Mouse (Mus musculus): ENCODE data around the gene Fam118a. TPM values are rescaled to one million over a fixed set of nuclear protein-coding genes. Genes with fewer than 3 reads are reported as not detected.

Fam118a gene
- total and polyA plus RNA-seq, 3 experiments = 4.7 to 6.3 (median 6.1) TPM

DNA sequence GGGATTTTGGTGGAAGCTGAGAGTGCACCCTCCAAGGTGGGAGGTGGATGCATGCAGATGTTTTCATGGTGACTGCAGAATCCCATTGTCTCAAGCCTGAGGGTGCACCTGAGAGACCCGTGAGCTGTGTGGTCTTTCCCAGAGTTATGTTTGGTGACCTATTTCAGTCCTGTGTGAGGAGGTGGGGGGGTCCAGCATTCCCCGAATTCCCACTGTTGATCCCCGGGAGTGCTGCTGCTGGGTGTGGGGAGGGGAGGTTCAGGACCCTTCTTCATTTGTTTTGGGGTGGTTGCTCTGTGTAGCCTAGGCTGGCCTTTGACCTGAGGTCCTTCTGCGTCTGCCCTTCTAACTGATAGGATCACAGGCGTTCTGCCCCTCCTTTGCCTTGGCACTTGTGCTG, 15.0 kb downstream of the Fam118a start:
- Histone ChIP-seq H3K9ac (ENCODE audit: low read depth, low read length) (no peak overlapping the region), H3K79me2 (replicated peaks; ENCODE audit: control insufficient read depth, insufficient read depth, low read length) (no peaks in the 10 kb centered on the region), H3K4me1 (ENCODE audit: control insufficient read depth, insufficient read depth, low read length) (peaks cover 17% of the 10 kb centered on the region), H3K27me3 (ENCODE audit: control insufficient read depth, insufficient read depth, low read length) (no peaks in the 10 kb centered on the region), H3K27ac (no peak overlapping the region), H3K4me3 (no peak overlapping the region), H3K36me3 (ENCODE audit: control insufficient read depth, insufficient read depth, low read length) (no peaks in the 10 kb centered on the region)
- DNase-seq = no peak
- no peak for TF ChIP-seq CTCF (IDR thresholded peaks at IDR 0.05)
- TF ChIP-seq EP300 (IDR thresholded peaks at IDR 0.05; ENCODE audit: insufficient read depth, low read depth, low read length) = no peak
- TF ChIP-seq POLR2A (IDR thresholded peaks at IDR 0.05; ENCODE audit: insufficient read depth, low read depth, low read length) = no peak
- intact Hi-C loops (cut with DNase I) = loop anchor here (2.0 kb wide), 1 partner anchor 41 kb away; no protein-coding TSS in a partner anchor
- WGBS = 90% methylated on average over 5 of the region's 5 CpGs

DNA sequence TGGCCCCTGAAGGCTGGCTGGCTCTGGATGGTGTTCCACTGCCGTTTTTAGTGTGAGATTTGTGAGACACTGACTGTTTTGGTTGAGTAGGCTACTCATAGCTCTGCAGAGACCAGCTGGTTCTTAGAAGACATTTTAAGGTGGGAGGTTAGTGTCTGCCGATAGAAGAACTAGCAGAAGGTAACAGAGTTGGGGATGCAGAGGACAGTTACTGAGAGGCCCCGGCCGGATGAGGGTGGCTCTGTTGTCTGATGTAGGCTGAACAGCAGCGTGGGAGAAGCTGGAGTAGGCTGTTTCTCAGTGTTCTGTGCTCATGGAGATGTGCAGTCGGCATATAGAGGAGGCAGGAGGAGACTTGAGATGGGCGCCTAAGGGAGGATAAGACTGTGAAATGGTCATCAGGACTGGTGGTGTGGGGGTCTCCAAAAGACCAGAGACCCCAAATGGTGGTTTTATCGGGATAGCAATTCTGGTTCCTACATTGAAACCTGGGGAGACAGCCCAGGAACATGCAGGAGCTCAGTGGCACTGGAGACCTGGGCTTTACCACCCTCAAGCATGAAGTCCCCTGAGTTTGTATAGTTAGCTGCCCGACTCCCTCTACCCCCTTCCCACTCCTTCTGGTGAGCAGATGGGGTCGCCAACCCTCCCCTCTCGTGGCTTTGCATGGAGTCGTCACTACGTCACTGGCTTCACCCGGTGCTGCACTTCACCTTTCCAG, 17.6 kb downstream of the Fam118a start:
- H3K36me3 ChIP-seq (ENCODE audit: control insufficient read depth, insufficient read depth, low read length) = no peaks in the 10 kb centered on the region
- TF ChIP-seq EP300 (IDR thresholded peaks at IDR 0.05; ENCODE audit: insufficient read depth, low read depth, low read length) (no peak), POLR2A (IDR thresholded peaks at IDR 0.05; ENCODE audit: insufficient read depth, low read depth, low read length) (no peak), CTCF (IDR thresholded peaks at IDR 0.05) (no peak)

DNA sequence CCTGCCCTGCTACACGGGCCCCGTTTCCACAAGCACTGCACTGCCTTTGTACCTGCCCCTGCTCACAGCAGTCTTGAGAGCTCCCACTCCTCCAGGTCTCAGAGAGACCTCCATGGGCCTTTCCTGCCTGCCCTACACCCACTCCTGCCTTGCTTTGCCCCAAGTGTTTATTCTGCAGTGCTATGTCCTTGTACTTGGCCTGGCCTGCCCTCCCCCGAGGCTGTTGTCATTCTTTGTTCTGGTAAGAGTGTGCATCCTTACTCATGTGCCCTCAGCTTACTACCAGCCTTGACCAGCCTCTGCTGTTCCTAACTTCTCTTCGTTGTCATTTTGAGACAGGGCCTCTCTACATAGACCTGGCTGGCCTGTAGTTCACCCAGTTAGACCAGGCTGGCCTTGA, 19.1 kb downstream of the Fam118a start:
- no peaks in the 10 kb centered on the region for H3K36me3 ChIP-seq (ENCODE audit: control insufficient read depth, insufficient read depth, low read length)
- 82% methylated on average over 4 of the region's 4 CpGs for WGBS
- TF ChIP-seq EP300 (IDR thresholded peaks at IDR 0.05; ENCODE audit: insufficient read depth, low read depth, low read length) (no peak), CTCF (IDR thresholded peaks at IDR 0.05) (no peak), POLR2A (IDR thresholded peaks at IDR 0.05; ENCODE audit: insufficient read depth, low read depth, low read length) (no peak)
- intact Hi-C loops (cut with DNase I) = no loop called here
- H3K4me3 ChIP-seq = no peak overlapping the region
- no peak for DNase-seq
- H3K9ac ChIP-seq (ENCODE audit: low read depth, low read length) = no peak overlapping the region
- H3K27me3 ChIP-seq (ENCODE audit: control insufficient read depth, insufficient read depth, low read length) = no peaks in the 10 kb centered on the region
- H3K4me1 ChIP-seq (ENCODE audit: control insufficient read depth, insufficient read depth, low read length) = peaks cover 5% of the 10 kb centered on the region; the same call in 1 of the 2 replicates
- H3K79me2 ChIP-seq (replicated peaks; ENCODE audit: control insufficient read depth, insufficient read depth, low read length) = no peaks in the 10 kb centered on the region
- H3K27ac ChIP-seq = no peak overlapping the region

More for the DNA sequence above, 17.6 kb downstream of the Fam118a start:
- H3K27me3 ChIP-seq (ENCODE audit: control insufficient read depth, insufficient read depth, low read length) = no peaks in the 10 kb centered on the region
- H3K79me2 ChIP-seq (replicated peaks; ENCODE audit: control insufficient read depth, insufficient read depth, low read length) = no peaks in the 10 kb centered on the region
- intact Hi-C loops (cut with DNase I) = no loop called here
- DNase-seq = no peak
- no peak overlapping the region for H3K4me3 ChIP-seq
- 89% methylated on average over 14 of the region's 14 CpGs for WGBS
- H3K27ac ChIP-seq = no peak overlapping the region
- H3K9ac ChIP-seq (ENCODE audit: low read depth, low read length) = no peak overlapping the region
- H3K4me1 ChIP-seq (ENCODE audit: control insufficient read depth, insufficient read depth, low read length) = peaks cover 13% of the 10 kb centered on the region

DNA sequence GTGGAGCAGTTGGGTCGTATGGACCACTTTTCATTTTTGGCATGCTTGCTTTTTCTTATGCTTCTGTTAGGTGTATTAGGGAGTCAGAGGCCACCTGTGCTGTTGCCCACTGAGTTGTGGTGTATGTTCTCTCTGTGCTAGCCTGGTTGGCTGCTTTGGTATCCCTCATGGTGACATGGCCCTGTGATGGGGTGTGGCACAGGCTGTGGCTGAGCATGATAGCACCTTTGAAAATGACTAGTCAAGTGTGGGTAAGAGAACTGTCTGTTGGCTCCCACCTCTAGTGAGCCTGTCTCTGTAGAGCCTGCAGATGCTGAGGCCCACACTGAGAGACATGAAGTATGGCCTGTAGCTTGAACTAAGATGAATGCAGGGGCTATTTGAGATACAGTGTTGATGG, 21.0 kb downstream of the Fam118a start:
- intact Hi-C loops (cut with DNase I) = no loop called here
- 92% methylated on average over 1 of the region's 1 CpGs for WGBS

DNA sequence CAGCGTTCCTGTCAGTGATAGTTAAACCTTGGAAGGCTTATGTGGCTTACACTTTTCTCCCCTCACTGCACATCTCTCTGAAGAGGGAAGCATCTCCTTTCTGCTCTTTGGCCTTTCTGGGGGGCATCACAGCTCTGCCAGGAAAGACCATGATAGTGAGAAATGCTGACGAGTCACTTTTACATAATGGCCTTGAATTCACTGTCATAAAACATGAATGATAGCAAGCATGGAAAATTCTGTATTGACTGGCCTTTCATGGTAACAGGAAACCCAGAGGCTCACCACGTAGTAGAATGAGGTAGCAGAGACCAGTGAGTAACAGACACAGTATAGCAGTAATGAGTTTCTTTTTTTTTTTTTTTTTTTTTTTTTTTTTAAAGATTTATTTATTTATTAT, 25.4 kb downstream of the Fam118a start:
- Histone ChIP-seq H3K36me3 (ENCODE audit: control insufficient read depth, insufficient read depth, low read length) (no peaks in the 10 kb centered on the region), H3K79me2 (replicated peaks; ENCODE audit: control insufficient read depth, insufficient read depth, low read length) (no peaks in the 10 kb centered on the region)
- TF ChIP-seq EP300 (IDR thresholded peaks at IDR 0.05; ENCODE audit: insufficient read depth, low read depth, low read length) (no peak), POLR2A (IDR thresholded peaks at IDR 0.05; ENCODE audit: insufficient read depth, low read depth, low read length) (no peak), CTCF (IDR thresholded peaks at IDR 0.05) (no peak)

More for the DNA sequence above, 21.0 kb downstream of the Fam118a start:
- TF ChIP-seq CTCF (IDR thresholded peaks at IDR 0.05) (no peak), EP300 (IDR thresholded peaks at IDR 0.05; ENCODE audit: insufficient read depth, low read depth, low read length) (no peak), POLR2A (IDR thresholded peaks at IDR 0.05; ENCODE audit: insufficient read depth, low read depth, low read length) (no peak)
- no peak for DNase-seq
- Histone ChIP-seq H3K9ac (ENCODE audit: low read depth, low read length) (no peak overlapping the region), H3K36me3 (ENCODE audit: control insufficient read depth, insufficient read depth, low read length) (no peaks in the 10 kb centered on the region), H3K27ac (no peak overlapping the region), H3K4me3 (no peak overlapping the region), H3K79me2 (replicated peaks; ENCODE audit: control insufficient read depth, insufficient read depth, low read length) (no peaks in the 10 kb centered on the region), H3K27me3 (ENCODE audit: control insufficient read depth, insufficient read depth, low read length) (no peaks in the 10 kb centered on the region), H3K4me1 (ENCODE audit: control insufficient read depth, insufficient read depth, low read length) (no peaks in the 10 kb centered on the region)

DNA sequence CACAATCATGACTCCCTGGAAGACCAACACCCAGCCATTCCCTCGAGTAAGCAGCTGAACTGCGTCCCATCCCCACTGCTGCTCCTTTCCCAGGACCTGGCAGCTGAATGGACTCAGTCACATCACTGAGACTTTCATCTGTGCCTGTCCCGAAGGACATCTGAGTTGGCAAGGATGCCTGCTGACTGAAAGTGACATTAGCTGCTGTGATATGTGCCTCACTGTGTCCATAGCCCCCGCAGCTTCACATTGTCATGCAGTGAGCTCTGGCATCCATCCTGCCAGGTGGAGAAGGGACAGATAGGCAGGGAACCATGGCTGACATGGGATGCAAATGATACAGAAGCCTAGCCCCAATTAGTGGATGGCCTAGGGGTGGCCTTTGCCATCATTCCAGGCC, 26.4 kb downstream of the Fam118a start:
- no peaks in the 10 kb centered on the region for H3K4me1 ChIP-seq (ENCODE audit: control insufficient read depth, insufficient read depth, low read length)
- whole genome bisulfite sequencing = 81% methylated on average over 4 of the region's 4 CpGs
- no peak overlapping the region for H3K27ac ChIP-seq
- DNase-seq = no peak
- H3K79me2 ChIP-seq (replicated peaks; ENCODE audit: control insufficient read depth, insufficient read depth, low read length) = no peaks in the 10 kb centered on the region
- H3K27me3 ChIP-seq (ENCODE audit: control insufficient read depth, insufficient read depth, low read length) = no peaks in the 10 kb centered on the region
- intact Hi-C loops (cut with DNase I) = no loop called here
- H3K36me3 ChIP-seq (ENCODE audit: control insufficient read depth, insufficient read depth, low read length) = no peaks in the 10 kb centered on the region
- no peak overlapping the region for H3K9ac ChIP-seq (ENCODE audit: low read depth, low read length)
- H3K4me3 ChIP-seq = no peak overlapping the region
- no peak for TF ChIP-seq EP300 (IDR thresholded peaks at IDR 0.05; ENCODE audit: insufficient read depth, low read depth, low read length)
- TF ChIP-seq CTCF (IDR thresholded peaks at IDR 0.05) = no peak
- no peak for TF ChIP-seq POLR2A (IDR thresholded peaks at IDR 0.05; ENCODE audit: insufficient read depth, low read depth, low read length)

More for the DNA sequence above, 25.4 kb downstream of the Fam118a start:
- H3K27me3 ChIP-seq (ENCODE audit: control insufficient read depth, insufficient read depth, low read length) = no peaks in the 10 kb centered on the region
- H3K4me1 ChIP-seq (ENCODE audit: control insufficient read depth, insufficient read depth, low read length) = no peaks in the 10 kb centered on the region
- 92% methylated on average over 3 of the region's 3 CpGs for WGBS
- no peak for DNase-seq
- no peak overlapping the region for H3K27ac ChIP-seq
- no peak overlapping the region for H3K9ac ChIP-seq (ENCODE audit: low read depth, low read length)
- intact Hi-C loops (cut with DNase I) = no loop called here
- H3K4me3 ChIP-seq = no peak overlapping the region
